Mouse (Mus musculus) layer of hippocampus, adult 18-20 months (tissue): ENCODE results near the gene Rrp12. TPM values are rescaled to one million over a fixed set of nuclear protein-coding genes. Genes with fewer than 3 reads are reported as not detected.
"Not testable (repeated sequence)": the region's sequence is repeated elsewhere in the genome, so short reads cannot be mapped to it uniquely, and the experiment has no call there.

Experiments
- DNase-seq, 2 experiments: peaks; one replicate each; pipeline ENCODE4 v3.0.0; 2022; ENCODE audit warnings: low spot score in 2 of 2
- long read RNA-seq: library from polyadenylated mRNA; stranded (forward); transcript quantifications from one replicate; pipeline ENCODE4 v2.0.0, GENCODE M21; 2021
- total RNA-seq, 2 experiments: library from RNA; stranded (reverse); gene quantifications; 2 replicates each; pipeline ENCODE4 v1.2.3; 2021

Rrp12 gene
- total RNA-seq = 10 to 100 TPM; 31.8 to 32.2 TPM
- long read RNA-seq, full-length matches to known transcripts = 58 of 81 reads
- long read RNA-seq, partial matches to known transcripts = 15 of 81 reads
- long read RNA-seq, other reads (novel, unspliced or antisense) = 8 of 81 reads

DNA sequence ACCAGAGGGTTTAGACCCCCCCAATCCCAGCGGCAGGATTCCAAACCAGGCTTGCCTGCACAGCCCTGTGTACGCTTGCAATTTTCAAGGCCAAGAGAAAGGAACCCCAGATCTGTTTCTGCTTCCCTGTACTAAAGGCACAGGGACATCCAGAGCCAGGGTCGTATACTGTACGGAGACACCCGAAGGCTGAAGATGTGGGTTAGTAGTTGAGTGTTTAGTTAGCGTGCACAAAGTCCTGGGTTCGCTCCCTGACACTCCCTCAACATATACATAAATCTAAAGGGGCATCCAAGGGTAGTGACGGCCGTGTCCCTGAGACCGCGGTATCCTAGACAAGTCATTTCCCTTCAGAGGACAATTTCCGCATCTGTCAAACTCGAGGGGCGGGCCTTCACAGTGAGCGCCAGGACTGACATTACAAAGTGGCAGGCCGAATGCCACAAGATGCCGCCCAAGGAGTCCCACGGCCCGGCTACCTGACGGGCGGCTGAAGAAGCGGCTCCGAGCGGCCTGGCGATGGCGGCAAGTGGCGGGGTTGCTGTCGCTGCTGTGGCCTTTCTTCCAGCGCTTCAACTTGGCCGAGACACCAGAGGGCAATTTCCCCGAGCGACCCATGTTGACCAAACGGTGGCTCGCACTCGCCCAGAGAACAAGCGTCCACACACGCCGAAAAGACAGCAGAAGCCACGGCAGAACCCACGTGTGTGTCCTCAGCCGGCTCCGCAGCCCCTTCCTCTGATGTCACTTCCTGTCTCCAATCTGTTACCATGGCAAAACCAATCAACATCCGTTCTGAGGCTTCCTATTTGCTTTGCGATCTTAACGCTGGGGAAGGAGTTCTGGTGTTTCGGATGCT, at the start of gene Rrp12:
Rrp12 (minus strand) TSS at position 714 of the 859 bp plus-strand sequence.
- peak; percentile 80 to 93 for DNase-seq

DNA sequence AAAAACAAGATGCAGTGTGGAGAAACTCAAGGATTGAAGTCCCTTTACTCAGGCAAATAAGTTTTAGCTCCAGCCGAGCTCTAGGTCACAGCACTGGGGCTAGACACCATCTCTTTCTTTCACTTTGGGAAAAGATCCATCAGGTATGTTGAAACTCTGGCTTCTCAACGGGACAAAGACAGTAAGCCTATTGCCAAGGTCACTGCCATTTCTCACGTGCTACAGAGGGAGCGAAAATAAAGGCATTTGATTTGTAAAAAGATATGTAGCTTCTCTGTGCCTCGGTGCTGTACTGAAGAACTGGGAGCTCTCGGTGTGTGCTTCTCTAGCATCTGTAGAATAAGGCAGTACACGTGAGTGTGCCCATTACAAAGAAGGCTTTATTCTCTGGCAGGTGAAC, 47.9 kb upstream of the Rrp12 start:
- DNase-seq = no peak

DNA sequence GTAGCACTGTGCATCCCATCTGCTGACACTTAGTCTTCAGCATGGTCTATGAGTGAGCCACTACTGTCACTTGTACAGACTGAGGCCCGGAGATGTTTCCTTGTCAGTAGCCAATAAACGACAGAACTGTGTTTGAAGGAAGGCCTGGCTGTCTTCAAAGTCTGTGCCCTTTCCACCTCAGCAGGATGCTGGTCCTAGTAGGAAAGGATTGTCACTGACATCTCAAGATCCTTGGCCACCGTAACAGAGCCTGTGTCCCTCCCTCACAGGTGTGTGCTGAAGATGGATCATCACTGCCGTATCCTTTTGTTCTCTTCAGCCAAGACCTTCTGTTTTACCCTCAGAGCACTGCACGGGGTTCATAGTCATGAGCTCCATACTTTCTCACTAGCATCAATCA, 42.6 kb upstream of the Rrp12 start:
- no peak for DNase-seq

DNA sequence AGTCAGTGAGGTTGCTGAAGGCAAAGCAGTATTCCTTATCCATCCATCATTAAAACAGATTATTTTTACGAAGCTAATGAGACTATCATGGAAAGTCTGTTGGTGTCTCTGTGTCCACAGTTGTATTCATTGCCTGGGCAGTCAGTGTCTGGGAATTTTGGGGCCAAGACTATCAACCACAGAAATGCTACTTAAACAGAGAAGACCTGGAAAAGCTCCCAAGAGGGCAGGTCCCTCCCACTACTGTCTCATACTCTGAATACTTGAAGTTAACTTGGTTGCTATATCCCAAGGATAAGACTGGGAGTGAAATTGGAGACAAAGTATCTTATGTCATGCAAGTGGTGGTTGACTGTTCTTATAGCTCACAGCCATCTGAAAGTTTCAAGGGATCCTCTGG, 39.9 kb upstream of the Rrp12 start:
- DNase-seq = no peak

DNA sequence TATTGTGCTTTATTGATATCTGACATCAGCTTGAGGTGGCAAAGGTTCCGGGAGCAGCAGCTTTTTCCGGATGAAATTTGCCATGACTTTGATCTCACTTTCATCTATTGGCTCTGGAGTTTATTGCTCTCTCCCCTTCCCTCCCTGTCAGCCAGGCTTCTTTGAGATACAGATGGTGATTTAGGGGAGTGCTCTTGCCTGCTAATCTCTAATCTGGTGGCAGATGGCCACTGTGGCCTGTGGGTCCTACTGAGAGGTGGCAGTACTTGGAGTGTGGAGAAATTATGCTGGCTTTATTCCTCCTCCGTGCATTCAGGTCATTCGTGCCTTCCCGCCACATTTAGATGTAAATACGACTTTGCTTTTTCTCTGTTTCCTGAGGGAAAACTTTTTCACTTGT, 38.2 kb upstream of the Rrp12 start:
- no peak for DNase-seq

DNA sequence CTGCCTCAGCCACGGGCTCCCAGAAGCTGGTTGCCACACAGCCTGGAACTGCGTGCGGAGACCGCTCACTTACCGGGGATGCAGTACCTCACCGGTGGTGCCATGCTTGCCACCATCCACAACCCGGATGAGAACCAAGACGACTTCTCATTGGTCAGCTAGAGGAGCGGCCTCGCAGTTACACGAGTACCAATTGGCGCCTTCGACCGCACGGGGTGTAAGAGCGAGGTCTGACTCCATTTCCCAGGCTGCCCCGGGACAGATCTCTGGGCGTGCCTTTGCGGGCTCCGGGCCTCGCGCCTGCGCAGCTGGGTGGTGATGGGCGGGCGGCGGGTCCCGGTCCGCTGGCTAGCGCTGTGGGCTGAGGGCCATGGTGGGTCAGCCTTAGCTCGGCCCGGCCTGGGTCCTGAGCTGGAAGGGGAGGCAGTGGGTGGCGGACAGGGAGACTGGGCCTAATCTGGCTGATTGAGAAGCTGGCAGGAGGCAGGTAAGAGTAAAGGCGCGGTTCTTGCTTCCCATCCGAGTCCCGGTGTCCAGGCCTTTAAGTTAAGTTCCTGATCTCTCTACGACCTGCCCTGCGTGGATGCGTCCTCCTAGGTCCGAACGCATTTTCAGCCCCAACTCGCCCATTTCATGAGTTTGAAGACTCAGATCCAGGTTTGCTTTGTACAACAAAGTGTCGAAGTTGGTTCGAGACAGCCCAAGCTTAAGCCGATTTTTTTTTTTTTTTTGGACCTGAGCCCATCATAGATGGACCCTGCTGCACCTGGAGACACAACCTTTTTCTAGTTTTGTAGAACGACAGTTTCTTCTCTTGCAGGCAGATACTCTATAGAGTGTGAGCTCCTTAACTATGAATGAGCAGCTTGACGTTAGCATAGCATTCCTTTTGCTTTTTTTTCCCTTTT, 37.5 kb upstream of the Rrp12 start, which contains the start of the genes Exosc1 and Zdhhc16:
Exosc1 (minus strand) TSS at position 245 of the 908 bp plus-strand sequence.
Zdhhc16 (plus strand) TSS at position 302 of the 908 bp plus-strand sequence.
- peak; percentile 99 to 100 for DNase-seq

DNA sequence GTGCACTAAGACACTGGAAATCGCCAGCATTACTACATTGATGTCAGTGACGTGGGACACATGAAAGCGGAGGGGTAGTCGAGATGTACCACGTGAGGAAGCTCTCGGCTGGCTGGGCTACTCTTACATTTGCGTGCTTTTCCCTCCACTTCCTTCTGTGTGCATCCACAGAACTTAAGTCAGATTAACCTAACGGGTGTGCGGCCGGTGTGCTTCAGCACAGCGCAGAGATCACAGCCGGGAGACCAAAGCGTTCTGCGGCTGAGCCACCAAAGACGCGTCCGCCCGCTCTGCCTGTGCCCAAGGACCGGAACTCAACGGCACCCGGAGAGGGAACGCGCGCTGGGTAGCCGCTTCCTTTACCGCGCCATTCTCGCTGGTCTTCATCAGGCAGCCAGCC, 36.7 kb upstream of the Rrp12 start:
- DNase-seq = no peak

DNA sequence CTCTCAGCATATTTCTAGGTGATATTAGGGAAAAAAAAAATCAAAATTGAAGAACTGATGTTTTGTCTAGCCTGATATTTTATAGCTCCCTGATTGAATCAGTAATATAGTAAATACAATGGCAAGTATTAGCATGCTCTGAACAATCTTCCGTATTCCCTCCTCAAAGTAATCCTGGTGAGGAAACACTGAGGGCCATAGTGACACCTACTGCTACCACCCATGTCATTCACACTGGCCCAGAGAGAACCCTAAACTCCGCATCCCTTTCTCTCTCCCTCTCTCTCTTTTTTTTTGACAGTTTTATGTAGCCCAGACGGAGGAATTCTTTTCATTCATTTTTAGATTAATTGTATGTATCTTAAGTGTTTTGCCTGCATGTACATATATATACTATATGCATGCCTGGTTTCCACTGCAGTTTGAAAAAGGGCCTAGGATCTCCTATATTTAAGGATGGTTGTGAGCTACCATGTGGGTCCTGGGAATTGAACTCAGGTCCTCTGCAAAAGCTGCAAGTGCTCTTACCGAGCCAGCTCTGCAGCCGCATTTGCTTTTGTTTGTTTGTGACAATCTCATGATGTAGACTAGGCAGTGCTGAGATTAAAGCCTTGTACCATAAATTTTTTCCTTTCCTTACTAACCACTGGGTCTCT, 24.6 kb upstream of the Rrp12 start:
- no peak for DNase-seq

DNA sequence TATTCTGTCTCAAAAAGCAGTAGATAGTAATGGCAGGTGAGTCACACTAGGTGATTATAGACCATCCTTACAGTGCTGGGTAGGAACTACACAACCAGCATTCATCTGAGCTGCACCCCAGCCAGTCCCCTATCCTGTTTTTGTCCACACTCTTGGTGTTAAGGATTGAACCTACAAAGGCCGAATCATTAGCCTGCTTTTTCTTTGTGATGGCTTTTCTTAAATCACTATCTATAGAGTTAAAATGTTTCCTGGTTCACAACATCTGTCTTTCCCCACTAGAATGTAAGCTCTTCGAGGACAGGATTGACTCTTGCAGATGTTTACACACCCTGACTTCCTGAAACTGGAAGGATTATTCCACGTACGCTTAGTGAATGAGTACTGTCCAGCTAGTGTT, 23.5 kb upstream of the Rrp12 start:
- no peak for DNase-seq

DNA sequence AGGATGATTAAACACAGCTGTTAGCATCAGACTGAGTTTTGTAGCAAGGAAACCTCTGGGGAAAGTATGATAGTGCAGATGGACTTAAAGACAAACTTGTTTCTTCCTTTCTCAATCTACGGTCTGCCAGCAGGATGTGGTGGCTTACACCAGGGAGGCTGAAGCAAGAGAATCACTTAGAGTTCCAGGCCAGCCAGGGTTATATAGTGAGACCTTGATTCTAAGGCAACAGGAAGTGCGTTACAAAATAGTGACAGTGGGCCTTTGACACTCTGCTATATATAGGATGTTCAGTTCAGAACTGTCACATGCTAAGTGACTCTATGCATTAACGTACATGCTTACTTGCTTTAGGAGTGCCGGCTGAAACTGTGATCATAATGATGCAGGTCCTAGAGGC, 20.9 kb upstream of the Rrp12 start:
- no peak for DNase-seq

DNA sequence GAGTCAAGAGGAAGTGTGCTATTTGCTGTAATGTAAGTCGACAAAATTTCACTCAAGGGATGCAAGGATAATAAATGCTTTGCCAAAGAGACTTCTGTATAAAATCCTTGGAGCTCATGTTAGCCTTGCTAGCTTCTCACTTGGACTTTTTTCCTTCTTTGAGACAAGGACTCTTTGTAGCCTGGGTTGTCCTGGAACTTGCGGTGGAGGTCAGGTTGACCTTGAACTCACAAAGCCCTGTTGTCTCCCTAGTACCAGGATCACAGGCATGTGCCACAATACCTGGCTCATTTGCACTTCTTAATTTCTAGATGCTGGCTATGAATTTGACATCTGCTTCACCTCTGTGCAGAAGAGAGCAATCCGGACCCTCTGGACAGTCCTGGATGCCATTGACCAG, 19.3 kb upstream of the Rrp12 start:
- DNase-seq = no peak

DNA sequence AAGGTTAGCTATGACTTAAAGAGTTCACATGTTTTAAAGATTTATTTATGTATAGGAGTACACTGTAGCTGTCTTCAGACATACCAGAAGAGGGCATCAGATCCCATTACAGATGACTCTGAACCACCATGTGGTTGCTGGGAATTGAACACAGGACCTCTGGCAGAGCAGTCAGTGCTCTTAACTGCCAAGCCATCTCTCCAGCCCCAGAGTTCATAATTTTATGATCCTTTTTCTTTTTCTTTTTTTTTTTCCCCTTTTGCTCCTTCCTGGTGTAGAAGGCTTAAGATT, 18.6 kb upstream of the Rrp12 start:
- not testable (repeated sequence) for DNase-seq

DNA sequence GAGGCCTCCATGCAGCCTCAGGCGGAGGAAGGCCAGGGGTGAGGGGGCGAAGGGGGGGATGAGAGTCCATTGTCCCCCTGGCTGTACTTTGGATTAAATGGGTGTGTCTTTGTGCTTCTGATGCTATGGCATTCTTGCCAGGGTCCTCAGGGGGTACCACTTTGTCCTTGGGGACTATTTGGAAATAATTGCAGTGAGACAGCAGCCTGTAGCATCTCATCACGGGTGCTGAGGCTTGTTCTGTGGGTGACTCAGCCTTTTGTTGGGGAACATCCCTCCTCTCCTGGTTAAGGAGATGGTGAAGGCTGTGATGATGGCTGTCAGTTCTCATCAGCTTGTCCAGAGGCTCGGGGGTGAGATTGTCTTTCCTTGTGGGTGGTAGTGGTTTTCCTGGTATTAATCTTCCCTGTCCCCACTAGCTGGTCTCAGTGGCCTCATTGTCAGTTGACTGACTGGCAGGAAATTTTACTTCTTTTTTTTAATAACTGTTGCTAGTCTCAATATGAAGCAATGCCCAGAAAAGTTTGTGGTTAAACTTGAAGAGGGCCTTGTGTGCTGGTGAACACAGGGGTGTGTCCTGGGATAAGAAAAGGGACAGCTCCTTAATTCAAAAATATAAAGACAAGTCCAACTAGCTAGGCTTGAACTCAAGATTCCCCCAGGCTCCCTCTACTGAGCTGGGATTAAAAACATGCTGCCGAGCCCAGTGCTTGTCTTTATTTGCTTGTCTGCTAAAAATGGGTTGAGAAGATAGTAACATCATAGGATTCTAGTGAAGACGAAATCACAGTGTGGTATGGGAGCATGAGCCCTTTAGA, 18.0 kb upstream of the Rrp12 start:
- DNase-seq = no peak

DNA sequence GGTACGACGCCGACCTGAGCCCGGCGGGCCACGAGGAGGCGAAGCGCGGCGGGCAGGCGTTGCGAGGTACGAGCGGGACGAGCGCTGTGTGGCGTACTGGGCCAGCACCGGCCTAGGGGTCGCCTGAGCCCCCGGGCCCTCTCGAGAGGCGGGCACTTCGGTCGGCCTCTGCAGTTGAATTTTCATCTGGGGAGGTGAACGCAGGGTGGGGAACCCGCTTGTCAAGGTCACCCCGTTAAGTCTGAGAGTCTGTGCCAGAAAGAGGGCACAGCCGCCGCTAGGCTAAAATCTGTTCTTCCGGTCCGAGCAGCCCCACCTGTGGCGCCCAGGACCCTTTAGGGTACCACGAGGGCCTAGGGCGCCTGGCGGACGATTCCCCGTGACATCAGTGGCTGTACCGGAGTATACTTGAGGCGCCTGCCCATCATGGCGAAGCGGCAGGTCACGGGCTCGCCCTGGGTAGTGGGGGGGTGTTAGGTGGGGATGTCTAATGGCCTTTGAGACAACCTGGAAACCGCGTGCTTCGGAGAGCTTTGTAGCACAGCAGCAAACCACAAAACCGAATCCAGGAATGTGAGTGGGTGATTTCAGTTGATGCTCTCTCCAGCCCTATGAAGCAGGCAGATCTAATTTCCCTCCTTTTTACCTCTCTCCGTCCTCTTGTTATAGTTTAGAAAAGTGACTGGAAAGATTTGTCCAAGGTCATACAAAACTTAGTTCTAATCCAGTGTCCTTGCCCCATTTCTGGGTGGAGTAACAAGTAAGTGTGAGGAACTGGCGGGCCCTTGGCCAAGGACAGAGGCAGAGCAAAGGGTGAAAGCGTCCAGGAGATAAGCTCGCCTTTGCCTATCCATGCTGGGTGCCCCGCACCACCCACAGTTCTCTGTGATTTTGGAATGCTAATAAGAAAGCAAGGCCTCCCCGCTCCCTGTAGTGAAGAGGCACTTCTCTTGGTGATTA, 16.4 kb upstream of the Rrp12 start:
- peak; percentile 32 to 37 for DNase-seq

DNA sequence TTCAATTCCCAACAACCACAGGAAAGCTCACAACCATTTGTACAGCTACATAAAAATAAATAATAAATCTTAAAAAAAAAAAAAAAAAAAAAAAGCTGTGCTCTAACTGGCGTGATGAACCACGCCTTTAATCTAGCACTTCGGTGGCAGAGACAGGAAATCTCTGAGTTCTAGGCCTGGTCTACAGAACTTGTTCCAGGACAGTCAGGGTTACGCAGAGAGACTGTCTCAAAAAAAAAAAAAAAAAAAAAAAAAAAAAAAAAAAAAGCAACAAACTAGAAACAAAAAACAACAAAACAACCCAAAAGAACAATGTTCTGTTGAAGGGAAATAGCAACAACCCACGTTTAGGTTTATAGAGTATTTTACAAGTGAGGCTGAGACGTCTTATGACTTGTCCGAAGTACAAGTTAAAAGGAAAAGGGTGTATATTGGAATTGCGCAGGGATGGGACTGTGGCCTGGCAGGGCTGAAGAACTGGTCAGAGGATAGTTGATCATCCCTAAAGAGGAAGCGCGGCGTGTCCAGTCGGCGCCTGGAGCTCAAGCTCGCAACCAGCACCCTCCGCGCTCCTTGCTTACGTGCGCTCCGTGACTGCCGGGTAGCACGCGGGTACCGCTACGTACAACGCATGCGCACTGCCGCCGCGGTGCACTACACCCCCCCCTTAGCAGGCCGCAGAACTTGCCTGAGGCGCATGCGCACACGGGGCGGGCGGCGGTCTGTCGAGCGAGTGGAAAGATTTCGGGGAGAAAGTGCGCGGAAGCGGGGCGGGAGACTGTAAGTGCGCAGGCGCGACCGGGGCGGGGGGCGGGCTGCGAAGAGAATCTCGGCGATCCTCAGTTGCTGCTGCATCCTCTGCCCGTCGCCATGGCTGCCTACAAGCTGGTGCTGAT, 15.5 kb upstream of the Rrp12 start, which contains the start of gene Pgam1:
Pgam1 (plus strand) TSS at position 746 of the 896 bp plus-strand sequence.
- peak; percentile 93 to 96 for DNase-seq

DNA sequence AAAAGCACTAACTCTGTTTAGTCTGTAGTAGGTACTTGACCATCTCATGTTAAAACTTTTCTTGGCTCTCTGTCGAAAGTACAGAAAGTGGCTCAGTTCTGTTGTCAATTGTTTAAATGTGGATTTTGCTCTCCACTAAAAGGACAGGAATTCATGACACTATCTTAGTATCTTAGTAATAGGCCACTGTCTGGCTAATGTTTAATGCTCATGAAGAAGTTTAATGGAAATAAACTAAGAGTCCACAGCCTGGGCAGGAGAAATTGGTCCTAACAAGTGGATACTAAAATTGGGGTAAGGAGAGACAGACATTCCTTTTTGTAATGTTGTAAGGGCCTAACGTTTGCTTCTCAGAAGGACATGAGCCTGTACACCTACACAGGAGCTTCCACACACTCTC, 14.4 kb upstream of the Rrp12 start:
- no peak for DNase-seq

DNA sequence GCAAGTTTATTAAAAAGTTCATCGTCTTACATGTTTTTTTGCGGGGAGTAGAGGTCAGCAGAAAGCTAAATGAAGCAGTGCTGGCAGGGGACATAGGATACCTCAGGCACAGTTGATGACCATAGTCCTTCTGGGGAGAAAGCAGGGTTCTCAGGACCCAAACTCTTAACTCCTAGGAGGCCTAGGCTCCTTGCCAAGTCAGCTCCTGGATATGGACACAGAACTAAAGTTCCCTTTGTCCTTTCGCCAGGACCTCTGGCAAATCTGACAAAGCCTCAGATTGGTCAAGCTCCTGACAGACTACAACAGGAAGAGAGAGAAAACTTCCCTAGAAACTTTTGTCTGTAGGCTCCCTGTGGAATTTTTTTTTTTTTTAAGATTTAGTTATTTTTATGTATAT, 12.8 kb upstream of the Rrp12 start:
- DNase-seq = no peak

DNA sequence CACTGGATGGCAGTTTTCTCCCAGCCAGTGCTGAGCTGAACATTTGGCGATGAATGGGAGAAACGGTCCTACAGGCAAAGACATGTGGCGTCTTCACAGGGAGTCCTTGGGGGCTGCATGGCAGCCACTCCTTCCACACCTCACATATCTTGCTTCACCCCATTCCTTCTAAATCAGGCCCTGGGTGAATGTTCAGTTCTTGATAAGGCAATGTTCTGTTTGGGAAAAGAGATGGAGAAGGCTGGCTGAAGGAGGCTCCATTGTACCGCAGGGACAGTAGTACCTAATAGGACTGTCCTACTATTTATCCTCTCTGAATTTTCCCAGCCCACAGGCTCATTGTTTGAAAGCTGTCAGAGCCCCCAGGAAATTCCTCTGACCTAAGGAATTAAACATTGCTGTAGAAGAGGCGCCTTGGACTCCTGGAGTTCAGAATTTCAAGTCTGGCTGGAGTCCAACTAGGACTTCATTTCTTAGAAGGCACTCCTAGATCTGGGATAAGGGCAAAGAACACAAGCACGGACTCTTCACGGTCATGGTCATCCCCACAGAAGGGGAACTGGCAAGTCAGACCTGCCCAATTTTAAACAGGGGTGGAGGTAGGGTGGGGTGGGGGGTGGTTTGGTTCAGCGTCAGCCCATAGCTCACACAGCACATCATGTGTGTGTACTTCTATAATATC, 11.2 kb upstream of the Rrp12 start:
- DNase-seq = no peak
